Mouse (Mus musculus) ES-E14 (cell line): ENCODE measurements around the gene Lbx1. TPM values are rescaled to one million over a fixed set of nuclear protein-coding genes. Genes with fewer than 3 reads are reported as not detected.

Source experiments
- DNase-seq: peaks from one replicate; pipeline ENCODE4 v3.0.0-alpha.2; 2013; ENCODE audit warnings: low read depth, low spot score
- H3K27ac ChIP-seq: 2 replicates; pipeline ENCODE4 v1.5.1; 2012; ENCODE audit warnings: low read depth, mild to moderate bottlenecking, low read length, moderate library complexity, mixed read lengths; ENCODE audit not compliant: poor library complexity, insufficient read depth, severe bottlenecking
- H3K36me3 ChIP-seq: 2 replicates; pipeline ENCODE4 v1.6.1; 2012; ENCODE audit warnings: mild to moderate bottlenecking, low read length, moderate library complexity, mixed read lengths; ENCODE audit not compliant: control insufficient read depth, poor library complexity, insufficient read depth, severe bottlenecking
- H3K4me1 ChIP-seq, 2 experiments: fragments of 150-350 bp in 1 of 2; sonication (generic) in 1 of 2; 2 replicates each; pipeline ENCODE4 v1.6.1; 2012; ENCODE audit warnings: low read length in 2 of 2, mild to moderate bottlenecking in 1 of 2, mixed read lengths in 1 of 2; ENCODE audit not compliant: control insufficient read depth in 2 of 2, insufficient read depth in 2 of 2, poor library complexity in 1 of 2
- H3K4me3 ChIP-seq, 2 experiments: fragments of 150-350 bp in 1 of 2; sonication (generic) in 1 of 2; 2 replicates each; pipeline ENCODE4 v1.5.1; 2012; ENCODE audit warnings: low read length in 2 of 2, low read depth in 1 of 2, mild to moderate bottlenecking in 1 of 2, mixed read lengths in 1 of 2; ENCODE audit not compliant: insufficient read depth in 1 of 2, poor library complexity in 1 of 2, severe bottlenecking in 1 of 2
- H3K9ac ChIP-seq: 2 replicates; pipeline ENCODE4 v1.6.1; 2012; ENCODE audit warnings: low read depth, mild to moderate bottlenecking, low read length, mixed read lengths; ENCODE audit not compliant: poor library complexity, insufficient read depth, severe bottlenecking
- H3K9me3 ChIP-seq: fragments of 150-350 bp; sonication (generic); 2 replicates; pipeline ENCODE4 v1.6.1; 2012; ENCODE audit warnings: low read depth, mild to moderate bottlenecking, low read length; ENCODE audit not compliant: control insufficient read depth, insufficient read depth
- CHD2 ChIP-seq: IDR thresholded peaks from 2 replicates; pipeline ENCODE4 v1.6.1; 2014; ENCODE audit warnings: mild to moderate bottlenecking, low read depth, low read length, inconsistent platforms
- HCFC1 ChIP-seq: IDR thresholded peaks from 2 replicates; pipeline ENCODE4 v1.6.1; 2012; ENCODE audit warnings: low read length, inconsistent platforms, borderline replicate concordance; ENCODE audit not compliant: insufficient read depth
- MAFK ChIP-seq: IDR thresholded peaks from 2 replicates; pipeline ENCODE4 v1.6.1; 2014; ENCODE audit warnings: mild to moderate bottlenecking, low read depth, low read length, inconsistent platforms; ENCODE audit not compliant: insufficient read depth
- ZC3H11A ChIP-seq: IDR thresholded peaks from 2 replicates; pipeline ENCODE4 v1.6.1; 2012; ENCODE audit warnings: low read depth, mild to moderate bottlenecking, inconsistent platforms, low read length, borderline replicate concordance
- ZNF384 ChIP-seq: IDR thresholded peaks from 2 replicates; pipeline ENCODE4 v1.6.1; 2012; ENCODE audit warnings: low read depth, low read length, inconsistent platforms
- in situ Hi-C, 2 experiments: fragments of 600-800 bp; cut with MboI; formaldehyde crosslinking; loops; one replicate each; pipeline ENCODE4 v1.15.1; 2025; ENCODE audit warnings: low sequenced_read_pairs in 2 of 2, inconsistent platforms in 1 of 2; ENCODE audit not compliant: unreplicated experiment in 2 of 2
- total RNA-seq: library from RNA; depleted of rRNA; stranded (reverse); fragments of 300-350 nt; gene quantifications from 2 replicates; pipeline ENCODE4 v1.2.3, GENCODE M21; 2012

Lbx1 gene
- total RNA-seq, 1 experiment: 0.22 TPM

DNA sequence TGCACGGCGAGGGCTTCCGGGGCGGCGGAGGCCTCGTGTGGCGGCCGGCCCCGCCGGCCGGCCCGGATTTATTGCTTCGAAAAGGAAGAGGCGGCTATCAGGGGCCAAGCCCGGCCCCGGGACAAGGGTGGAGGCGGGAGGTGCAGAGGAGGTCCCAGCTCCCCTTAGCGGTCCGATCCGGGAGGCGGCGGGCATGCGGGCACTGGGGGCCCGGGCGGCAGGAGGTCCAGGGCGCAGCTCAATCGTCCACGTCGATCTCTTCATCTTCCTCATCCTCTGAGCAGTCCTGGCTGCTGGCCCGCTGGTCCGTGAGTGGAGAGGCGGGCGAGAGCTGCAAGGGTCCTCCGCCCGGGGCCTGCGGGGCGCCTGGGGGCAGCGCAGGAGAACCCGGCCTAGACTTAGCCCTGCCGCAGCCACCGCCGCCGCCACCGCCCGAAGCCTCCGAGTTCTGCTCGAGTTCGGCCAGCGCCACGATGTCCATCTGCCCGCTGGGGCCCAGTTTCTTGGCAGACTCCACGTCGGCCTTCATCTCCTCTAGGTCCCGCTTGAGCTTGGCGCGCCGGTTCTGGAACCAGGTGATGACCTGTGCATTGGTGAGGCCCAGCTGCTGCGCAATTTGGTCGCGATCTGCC is 2.0 kb downstream of the Lbx1 start:
- Histone ChIP-seq H3K4me3 (peak overlapping the region in 1 of 2 experiments; percentile 1; a peak in 1 of 4 replicates), H3K9ac (no peak overlapping the region), H3K36me3 (no peaks in the 10 kb centered on the region), H3K27ac (no peak overlapping the region), H3K9me3 (no peaks in the 10 kb centered on the region), H3K4me1 (peaks cover 0 to 5% of the 10 kb centered on the region in 2 experiments; a peak in 1 of 4 replicates)
- in situ Hi-C loops: loop anchor here (5.0 to 25.0 kb wide), 4 partner anchors 81 to 1629 kb away; partner anchors contain the start of genes Tlx1 (in 2 of the 2) and Nkx2-3 (in 1 of the 2)
- no peak for DNase-seq
- TF ChIP-seq ZC3H11A: no peak
- no peak for TF ChIP-seq CHD2
- TF ChIP-seq HCFC1: no peak
- TF ChIP-seq ZNF384: no peak
- TF ChIP-seq MAFK: no peak

DNA sequence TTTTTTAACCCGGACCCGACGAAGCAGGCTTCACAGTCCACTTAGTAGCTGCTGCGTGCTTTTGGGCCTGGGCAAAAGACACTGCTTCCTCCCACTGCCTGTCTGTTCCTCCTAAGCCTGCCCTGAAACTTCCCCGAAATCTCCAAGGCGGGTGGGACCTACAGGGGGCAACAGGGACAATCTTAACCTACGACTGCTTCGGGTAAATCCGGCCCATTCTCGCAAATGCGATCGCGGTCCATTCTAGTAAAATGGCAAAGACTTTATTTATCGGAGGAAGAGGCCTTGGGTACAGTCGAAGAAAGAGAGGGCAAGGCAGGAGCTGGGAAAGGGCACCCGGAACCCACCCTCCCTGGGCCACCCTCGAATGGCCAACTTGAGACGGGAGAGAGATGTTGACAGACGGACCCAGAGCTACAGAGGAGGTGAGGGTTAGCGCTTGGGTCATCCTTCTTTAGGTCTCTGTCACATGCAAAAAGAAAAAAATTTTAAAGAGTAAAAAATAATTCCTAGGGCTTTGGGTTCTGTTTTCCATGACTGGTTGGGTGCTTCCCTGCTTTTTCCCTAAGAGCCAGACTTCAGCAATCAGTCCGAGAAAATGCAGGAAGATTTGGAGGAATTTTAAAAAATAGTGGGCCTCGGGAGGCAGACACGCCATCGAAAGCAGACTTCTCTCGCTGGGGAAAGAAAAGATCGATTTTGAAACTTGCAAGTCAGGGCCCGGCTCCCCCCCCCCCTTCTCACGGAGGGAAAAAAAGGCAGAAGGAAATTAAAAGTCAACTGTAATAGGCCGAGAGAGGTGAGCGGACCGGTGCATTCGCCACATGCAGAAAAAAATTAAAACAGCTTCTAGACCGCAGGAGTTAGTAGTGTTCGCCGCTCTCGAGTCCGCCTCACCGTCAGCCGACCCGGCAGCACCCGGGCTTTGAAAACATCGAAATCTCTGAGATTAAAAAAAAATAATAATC is 2.9 kb downstream of the Lbx1 start:
- DNase-seq: no peak
- no peak overlapping the region for H3K9ac ChIP-seq
- no peak overlapping the region for H3K4me3 ChIP-seq

DNA sequence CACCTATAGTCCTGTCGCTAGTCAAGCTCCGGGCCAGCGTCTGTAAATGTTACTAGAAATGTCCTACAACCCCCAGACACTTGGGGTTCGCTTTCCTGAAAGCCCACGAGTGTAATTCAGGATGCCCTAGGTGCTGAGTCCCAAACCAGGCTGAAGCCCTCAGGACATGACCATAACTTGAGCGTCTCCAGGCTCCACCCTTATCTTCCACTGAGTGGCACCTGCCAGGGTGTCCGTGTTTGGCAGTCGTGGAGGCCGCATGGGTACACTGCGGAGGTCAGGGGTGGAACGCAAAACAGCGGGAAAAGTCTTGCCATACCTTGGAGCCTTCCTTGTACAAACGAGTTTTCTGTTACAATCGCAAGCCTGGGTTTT is 3.6 kb downstream of the Lbx1 start:
- no peaks in the 10 kb centered on the region for H3K9me3 ChIP-seq
- in situ Hi-C loops: loop anchor here (5.0 to 25.0 kb wide), 4 partner anchors 80 to 1627 kb away; partner anchors contain the start of genes Tlx1 (in 2 of the 2) and Nkx2-3 (in 1 of the 2)
- H3K4me3 ChIP-seq: no peak overlapping the region
- H3K4me1 ChIP-seq: peaks cover 0 to 5% of the 10 kb centered on the region in 2 experiments; a peak in 1 of 4 replicates
- no peak for DNase-seq
- no peak overlapping the region for H3K27ac ChIP-seq
- H3K9ac ChIP-seq: no peak overlapping the region
- no peaks in the 10 kb centered on the region for H3K36me3 ChIP-seq
- TF ChIP-seq HCFC1 (no peak), MAFK (no peak)

More for the DNA sequence above, 2.9 kb downstream of the Lbx1 start:
- Histone ChIP-seq H3K9me3 (no peaks in the 10 kb centered on the region), H3K27ac (no peak overlapping the region), H3K36me3 (no peaks in the 10 kb centered on the region), H3K4me1 (peaks cover 0 to 5% of the 10 kb centered on the region in 2 experiments; a peak in 1 of 4 replicates)
- no peak for TF ChIP-seq CHD2
- TF ChIP-seq MAFK: no peak
- no peak for TF ChIP-seq ZC3H11A
- in situ Hi-C loops: loop anchor here (5.0 to 25.0 kb wide), 4 partner anchors 80 to 1628 kb away; partner anchors contain the start of genes Tlx1 (in 2 of the 2) and Nkx2-3 (in 1 of the 2)

DNA sequence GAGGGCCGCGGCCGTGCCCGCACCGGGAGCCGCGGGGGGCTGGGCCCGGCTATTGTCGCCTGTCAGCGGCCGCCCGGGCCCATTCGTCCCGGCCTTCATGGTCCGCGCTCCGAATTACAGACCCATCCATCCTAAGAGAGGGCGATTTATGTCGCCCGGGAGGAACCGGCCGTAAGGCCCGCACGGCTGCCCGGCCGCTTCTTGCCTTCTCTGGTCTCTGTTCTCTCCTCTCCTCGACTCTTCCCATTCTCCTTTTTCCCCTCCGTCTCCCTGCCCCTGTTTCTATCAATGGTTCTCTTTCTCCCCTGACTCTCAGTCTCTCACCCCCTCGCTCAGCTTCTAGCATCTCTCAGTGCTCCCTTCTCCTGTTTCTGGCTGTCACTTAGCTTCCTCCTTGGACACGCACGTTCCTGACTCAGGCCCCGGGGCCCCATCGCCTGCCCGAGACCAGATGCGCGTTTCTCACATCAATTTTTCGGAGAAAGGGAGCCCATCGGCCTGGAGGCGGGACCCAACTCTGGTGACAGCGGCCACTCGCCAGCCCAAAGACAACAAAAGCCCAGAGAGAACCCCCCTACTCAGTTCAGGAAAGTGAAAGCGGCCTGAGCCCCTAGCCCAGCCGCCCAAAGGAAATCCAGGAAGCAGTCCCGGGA is 4.1 kb downstream of the Lbx1 start:
- no peak overlapping the region for H3K9ac ChIP-seq
- H3K9me3 ChIP-seq: no peaks in the 10 kb centered on the region
- H3K4me1 ChIP-seq: peaks cover 0 to 5% of the 10 kb centered on the region in 2 experiments; a peak in 1 of 4 replicates
- TF ChIP-seq ZC3H11A (no peak), ZNF384 (no peak), CHD2 (no peak), MAFK (no peak), HCFC1 (no peak)
- H3K36me3 ChIP-seq: no peaks in the 10 kb centered on the region
- DNase-seq: no peak
- in situ Hi-C loops: loop anchor here (5.0 to 25.0 kb wide), 4 partner anchors 79 to 1627 kb away; partner anchors contain the start of genes Tlx1 (in 2 of the 2) and Nkx2-3 (in 1 of the 2)
- peak overlapping the region in 1 of 2 experiments; percentile 33; a peak in 1 of 4 replicates for H3K4me3 ChIP-seq
- H3K27ac ChIP-seq: no peak overlapping the region
